Mouse (Mus musculus) cerebellum, adult 2 months (tissue): ENCODE results near the gene Mcrip1.
"Not testable (repeated sequence)": the region's sequence is repeated elsewhere in the genome, so short reads cannot be mapped to it uniquely, and the experiment has no call there.

Experiments used
- CTCF ChIP-seq: fragments of 200-500 bp; IDR thresholded peaks from 2 replicates; pipeline ENCODE4 v1.5.1; 2011; ENCODE audit warnings: low read depth, mild to moderate bottlenecking, control low read depth, low read length, moderate library complexity, borderline replicate concordance; ENCODE audit not compliant: insufficient read depth
- POLR2A ChIP-seq: fragments of 200-500 bp; IDR thresholded peaks from 2 replicates; pipeline ENCODE4 v1.6.1; 2011; ENCODE audit warnings: low read length, control low read depth, borderline replicate concordance; ENCODE audit not compliant: insufficient read depth

DNA sequence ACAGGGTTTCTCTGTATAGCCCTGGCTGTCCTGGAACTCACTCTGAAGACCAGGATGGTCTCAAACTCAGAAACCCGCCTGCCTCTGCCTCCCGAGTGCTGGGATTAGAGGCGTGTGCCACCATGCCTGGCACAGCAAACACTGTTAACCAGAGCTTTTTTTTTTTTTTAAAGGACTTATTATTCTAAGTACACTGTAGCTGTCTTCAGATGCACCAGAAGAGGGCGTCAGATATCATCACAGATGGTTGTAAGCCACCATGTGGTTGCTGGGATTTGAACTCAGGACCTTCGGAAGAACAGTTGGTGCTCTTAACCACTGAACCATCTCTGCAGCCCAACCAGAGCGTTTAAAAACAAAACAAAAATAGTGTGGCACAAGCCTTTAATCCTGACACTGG, 9.3 kb upstream of the Mcrip1 start:
- not testable (repeated sequence) for TF ChIP-seq CTCF, POLR2A
